Mouse (Mus musculus) adrenal gland, adult 10 weeks (tissue): ENCODE measurements around the gene Tmem184a. TPM values are rescaled to one million over a fixed set of nuclear protein-coding genes. Genes with fewer than 3 reads are reported as not detected.

Experiments used
- polyA plus RNA-seq: library from polyadenylated mRNA; stranded (reverse); fragments of 350-450 nt; fragmentation: Illumina TruSeq; extraction: RNeasy Lipid Tissue Mini Kit (QIAGEN cat#74804); gene quantifications from one replicate; pipeline ENCODE4 v1.2.3, GENCODE M21; 2014; ENCODE audit warnings: low read depth, low replicate concordance

Gene Tmem184a
- polyA plus RNA-seq: not detected

GRCm38 (mm10) chr5:139819538-139820181, at the start of gene Tmem184a:
TSS of gene Tmem184a (minus strand) at chr5:139819917.

GRCm38 (mm10) chr5:139826357-139827055, 6.8 kb upstream of the Tmem184a start, which contains the start of the genes Gm26938 and Psmg3:
TSS of gene Gm26938 (minus strand) at chr5:139826407.
TSS of gene Psmg3 (minus strand) at chr5:139826885.

GRCm38 (mm10) chr5:139791227-139792158, 28.2 kb downstream of the Tmem184a start, which contains the start of gene Mafk:
TSS of gene Mafk (plus strand) at chr5:139791513.

DNA sequence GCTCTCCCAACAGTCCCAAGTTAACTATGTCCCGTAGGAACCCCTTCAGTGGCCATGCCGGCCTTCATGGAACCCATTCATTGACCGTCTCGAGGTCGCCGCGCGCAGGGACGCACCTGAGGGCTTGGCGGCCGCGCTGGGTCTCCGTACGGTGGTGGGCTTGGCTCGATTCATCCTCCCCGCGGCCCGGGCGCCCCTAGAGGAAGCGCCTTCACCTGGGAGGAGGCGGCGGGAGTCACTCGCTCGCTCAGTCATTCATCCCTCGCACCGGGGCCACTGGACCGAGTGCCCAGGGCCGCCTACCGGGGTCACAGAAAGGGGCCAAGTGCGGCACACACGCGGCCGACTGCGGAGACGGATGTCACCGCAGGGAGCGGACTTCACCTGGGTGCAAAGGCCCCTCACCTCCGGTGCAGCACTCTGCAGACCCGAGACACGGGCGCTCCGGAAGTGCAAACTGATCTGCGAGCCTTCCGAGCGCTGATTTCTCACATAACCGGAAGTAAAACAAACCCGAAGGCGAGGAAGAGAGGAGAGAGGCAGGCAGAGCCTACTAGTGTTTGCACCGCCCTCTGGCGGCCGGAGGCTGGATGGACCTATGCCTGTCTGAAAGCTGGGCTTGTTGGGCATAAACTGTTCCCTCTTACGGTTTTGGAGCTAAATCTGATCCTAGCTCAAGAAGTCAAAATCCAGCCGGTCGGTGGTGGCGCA, 44.3 kb downstream of the Tmem184a start, which contains the start of gene Ints1:
TSS of gene Ints1 (minus strand) at position 459 of the 711 bp plus-strand sequence.

Other genes with a start within 250 kb of the Tmem184a start
- 0.64 TPM for gene Micall2, start 83.6 kb downstream of the Tmem184a start, polyA plus RNA-seq
- gene Ints1, start 44.2 kb downstream of the Tmem184a start, polyA plus RNA-seq: 0.58 TPM
- 12.7 TPM for gene Mafk, start 28.4 kb downstream of the Tmem184a start, polyA plus RNA-seq
- not detected for gene Gm26938, start 6.5 kb upstream of the Tmem184a start, polyA plus RNA-seq
- not detected for gene Psmg3, start 7.0 kb upstream of the Tmem184a start, polyA plus RNA-seq
- 2.3 TPM for gene Elfn1, start 88.0 kb upstream of the Tmem184a start, polyA plus RNA-seq